ENCODE assay signal across 9 mouse cellular contexts in genomic region chr5:93042831-93043687, GRCm38 (mm10). TPM values are rescaled to one million over a fixed set of nuclear protein-coding genes. Genes with fewer than 3 reads are reported as not detected.
A peak's percentile ranks its signal among the peaks of the same experiment; 100 is the strongest.
DNase-seq lines count a peak whose midpoint lies in the region; ATAC-seq lines count a peak whose summit lies in the region.
"Had no signal": no experiment of that assay in that cellular context is flagged by ENCODE, and none has a peak within 500 bp of the region (broad histone marks: within the 10 kb centered on the region; RNA-seq: fewer than 3 reads in every experiment).

No protein-coding gene starts in this region.

- no peaks in the 10 kb centered on the region for H3K36me3 ChIP-seq in liver, embryonic 13.5 days
- no peaks in the 10 kb centered on the region for H3K36me3 ChIP-seq in hindbrain, embryonic 14.5 days (replicated peaks; ENCODE audit: control insufficient read depth, insufficient read depth)
- no peaks in the 10 kb centered on the region for H3K36me3 ChIP-seq in neural tube, embryonic 12.5 days

- peak; percentile 52 for DNase-seq in cerebellum, adult 9-10 months
- no peak for DNase-seq in cerebellum, adult 8-10 months
- no peak for DNase-seq in liver, embryonic 13.5 days
- no peak for DNase-seq in liver
- DNase-seq in hindbrain, embryonic 14.5 days (ENCODE audit: low spot score), result no peak
- no peak for DNase-seq in adrenal gland, adult (ENCODE audit: inconsistent age in 2 of 2, low spot score in 1 of 2)
- no peak for DNase-seq in urinary bladder, postnatal 36 days (ENCODE audit: low spot score in 2 of 2)

- no peak overlapping the region for H3K27ac ChIP-seq in liver, embryonic 13.5 days
- no peak overlapping the region for H3K27ac ChIP-seq in hindbrain, embryonic 14.5 days
- no peak overlapping the region for H3K27ac ChIP-seq in neural tube, embryonic 12.5 days

- WGBS in liver, embryonic 13.5 days (ENCODE audit: insufficient replicate concordance), result 32% methylated on average over 18 of the region's 18 CpGs
- WGBS in hindbrain, embryonic 14.5 days, result 43% methylated on average over 18 of the region's 18 CpGs
- WGBS in neural tube, embryonic 12.5 days, result 39% methylated on average over 18 of the region's 18 CpGs

- H3K9ac ChIP-seq in liver, embryonic 13.5 days, result no peak overlapping the region
- H3K9ac ChIP-seq in hindbrain, embryonic 14.5 days, result no peak overlapping the region
- H3K9ac ChIP-seq in neural tube, embryonic 12.5 days, result no peak overlapping the region

- peaks cover 71% of the 10 kb centered on the region for H3K27me3 ChIP-seq in liver, embryonic 13.5 days
- peaks cover 68% of the 10 kb centered on the region for H3K27me3 ChIP-seq in hindbrain, embryonic 14.5 days (ENCODE audit: control insufficient read depth, insufficient read depth, low read length)
- peaks cover 71% of the 10 kb centered on the region for H3K27me3 ChIP-seq in neural tube, embryonic 12.5 days (replicated peaks)

- H3K9me3 ChIP-seq in liver, embryonic 13.5 days (replicated peaks), result no peaks in the 10 kb centered on the region
- H3K9me3 ChIP-seq in hindbrain, embryonic 14.5 days (ENCODE audit: control insufficient read depth, low read length), result no peaks in the 10 kb centered on the region
- H3K9me3 ChIP-seq in neural tube, embryonic 12.5 days, result no peaks in the 10 kb centered on the region

- no peak for ATAC-seq in liver, embryonic 13.5 days (ENCODE audit: low read depth)
- ATAC-seq in hindbrain, embryonic 14.5 days (ENCODE audit: low FRiP score), result no peak
- no peak for ATAC-seq in neural tube, embryonic 12.5 days (ENCODE audit: low FRiP score, low read depth)

- peak overlapping the region; percentile 62; the same call in 1 of the 2 replicates for H3K4me2 ChIP-seq in liver, embryonic 13.5 days
- H3K4me2 ChIP-seq in hindbrain, embryonic 14.5 days (replicated peaks), result peak overlapping the region; percentile 89
- peak overlapping the region; percentile 96 for H3K4me2 ChIP-seq in neural tube, embryonic 12.5 days (replicated peaks)

- H3K4me3 ChIP-seq in liver, embryonic 13.5 days (replicated peaks), result no peak overlapping the region
- H3K4me3 ChIP-seq in hindbrain, embryonic 14.5 days (replicated peaks; ENCODE audit: low read length), result 0 out of 2 replicates have a peak overlapping the region, but pooled peaks have one; percentile 43
- no peak overlapping the region for H3K4me3 ChIP-seq in neural tube, embryonic 12.5 days

- peaks cover 11% of the 10 kb centered on the region for H3K4me1 ChIP-seq in liver, embryonic 13.5 days (replicated peaks)
- H3K4me1 ChIP-seq in hindbrain, embryonic 14.5 days (replicated peaks; ENCODE audit: control insufficient read depth, insufficient read depth, low read length), result peaks cover 17% of the 10 kb centered on the region
- H3K4me1 ChIP-seq in neural tube, embryonic 12.5 days, result peaks cover 19% of the 10 kb centered on the region

RNA-seq across cellular contexts. Expression of gene Sowahb, which starts 1.8 kb away (rescaled TPM):
- 0.20 and 0.39 TPM in 2 replicates for polyA plus RNA-seq in liver, embryonic 13.5 days (2015; fragmentation: Nextera tagmentation; extraction: Ambion mirVana)
- not detected in 2 replicates for polyA plus RNA-seq in hindbrain, embryonic 14.5 days (2014; fragmentation: Nextera tagmentation; extraction: Ambion mirVana)
- 0.10 TPM in 1 of 2 replicates, not detected in the other for polyA plus RNA-seq in neural tube, embryonic 12.5 days (2016; fragmentation: Nextera tagmentation; extraction: Ambion mirVana)
- polyA plus RNA-seq: neural tube, embryonic 14.5 days had no signal

RNA-seq across cellular contexts. Expression of gene Sept11, which starts 50.2 kb away (rescaled TPM):
- polyA plus RNA-seq in liver, embryonic 13.5 days (2015; fragmentation: Nextera tagmentation; extraction: Ambion mirVana), result 28.7 and 36.1 TPM in 2 replicates
- 155 and 163 TPM in 2 replicates for polyA plus RNA-seq in hindbrain, embryonic 14.5 days (2014; fragmentation: Nextera tagmentation; extraction: Ambion mirVana)
- 253 and 266 TPM in 2 replicates for polyA plus RNA-seq in neural tube, embryonic 12.5 days (2016; fragmentation: Nextera tagmentation; extraction: Ambion mirVana)
